Mouse (Mus musculus): ENCODE results near the gene Irf8.
"Not testable (repeated sequence)": the region's sequence is repeated elsewhere in the genome, so short reads cannot be mapped to it uniquely, and the experiment has no call there.

Gene Irf8

DNA sequence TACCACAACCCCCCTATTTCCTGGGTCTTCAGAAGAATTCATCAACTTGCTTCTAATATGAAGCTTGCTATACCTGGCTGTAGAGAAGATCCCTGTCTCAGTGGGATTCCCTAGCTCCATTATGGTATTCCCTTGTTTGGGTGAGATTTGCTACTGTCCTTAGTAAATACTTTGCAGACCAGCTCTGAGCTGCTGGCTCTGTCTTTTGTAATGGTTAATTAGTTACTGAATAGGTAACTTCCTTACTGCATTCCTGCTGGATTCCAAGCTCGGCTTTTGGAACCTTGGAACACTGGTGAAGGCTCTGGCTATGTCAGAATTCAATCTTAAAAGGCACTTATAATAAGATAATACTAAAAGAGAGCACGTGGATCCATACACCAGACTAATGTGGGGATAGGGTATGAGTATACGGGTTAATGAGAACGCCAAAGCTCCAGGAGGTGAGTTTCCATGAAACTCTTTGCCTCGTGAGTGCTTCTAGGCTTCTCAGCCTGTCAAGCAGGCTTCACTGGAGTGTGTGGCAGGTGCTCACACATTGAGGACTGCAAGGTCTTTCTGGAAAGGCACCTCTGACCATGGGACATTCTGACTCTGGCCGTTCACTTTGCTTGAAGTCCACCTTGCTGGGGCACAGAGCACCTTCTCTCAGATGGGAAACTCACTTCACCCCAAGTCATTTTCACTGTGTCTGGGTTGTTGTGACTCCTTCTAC is 67.7 kb downstream of the Irf8 start:
- DNase-seq, result not testable (repeated sequence)

DNA sequence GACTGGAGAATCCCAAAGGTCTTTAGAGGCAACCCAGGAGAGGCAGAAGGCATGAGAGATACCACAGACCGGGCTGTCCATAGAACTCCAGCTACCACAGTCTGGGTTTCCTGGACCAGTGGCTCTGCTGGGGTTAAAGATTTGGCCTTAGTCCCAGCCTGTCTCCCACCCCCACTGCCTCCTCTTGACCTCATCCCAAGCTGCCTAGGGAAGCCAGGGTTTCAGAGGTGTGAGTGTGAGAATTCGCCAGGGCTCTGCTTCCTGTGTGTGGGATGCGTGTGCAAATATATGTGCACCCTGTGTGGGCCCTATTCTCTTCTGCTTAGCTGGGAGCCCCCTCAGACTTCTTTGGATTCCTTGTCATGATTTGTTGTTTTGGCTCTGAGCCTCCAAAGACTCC is 68.6 kb downstream of the Irf8 start:
- no peak for DNase-seq
